Mouse (Mus musculus) CD4-positive naive resting alpha-beta T cell, adult 76 days (primary cell): ENCODE data around the gene Lhx4. TPM values are rescaled to one million over a fixed set of nuclear protein-coding genes. Genes with fewer than 3 reads are reported as not detected.

ENCODE experiments used
- total RNA-seq: library from RNA; stranded (reverse); gene quantifications from one replicate; pipeline ENCODE4 v1.2.4, GENCODE M21; 2023

Gene Lhx4
- total RNA-seq = not detected

GRCm38 (mm10) chr1:155751484-155752255 lies at the start of gene Lhx4:
Gene Lhx4 (minus strand): TSS chr1:155751684.

Other genes with a start within 250 kb of the Lhx4 start
- gene Acbd6, start 193.6 kb downstream of the Lhx4 start, total RNA-seq = 72.5 TPM
- gene Qsox1, start 61.2 kb upstream of the Lhx4 start, total RNA-seq = 36.1 TPM
- gene Cep350, start 221.6 kb upstream of the Lhx4 start, total RNA-seq = 85.3 TPM